Mouse (Mus musculus) hindbrain, postnatal 0 days (tissue): ENCODE data around the gene Ctsd. TPM values are rescaled to one million over a fixed set of nuclear protein-coding genes. Genes with fewer than 3 reads are reported as not detected.

Experiments
- ATAC-seq: fragments of 200-750 bp; cut with Nextera tagmentation; 2 replicates; pipeline ENCODE4 v1.8.0; 2017; ENCODE audit warnings: mild to moderate bottlenecking, moderate TSS enrichment, moderate library complexity
- DNase-seq: peaks from one replicate; pipeline ENCODE4 v3.0.0-alpha.2; 2015; ENCODE audit warnings: low spot score
- H3K27ac ChIP-seq: fragments of 300-500 bp; sonication (generic); 2 replicates; pipeline ENCODE4 v1.5.1; 2014; ENCODE audit warnings: mild to moderate bottlenecking
- H3K27me3 ChIP-seq: fragments of 300-500 bp; sonication (generic); 2 replicates; pipeline ENCODE4 v1.6.1; 2014; ENCODE audit warnings: low read length, mixed read lengths; ENCODE audit not compliant: insufficient read depth
- H3K36me3 ChIP-seq: fragments of 300-500 bp; sonication (generic); 2 replicates; pipeline ENCODE4 v1.6.1; 2014; ENCODE audit warnings: low read length, mixed read lengths; ENCODE audit not compliant: insufficient read depth
- H3K4me1 ChIP-seq: fragments of 300-500 bp; sonication (generic); 2 replicates; pipeline ENCODE4 v1.6.1; 2014; ENCODE audit warnings: antibody characterized with exemption, low read length, mixed read lengths; ENCODE audit not compliant: insufficient read depth
- H3K4me2 ChIP-seq: fragments of 300-500 bp; sonication (generic); 2 replicates; pipeline ENCODE4 v1.6.1; 2014; ENCODE audit warnings: low read depth, mild to moderate bottlenecking, low read length, moderate library complexity, mixed read lengths
- H3K4me3 ChIP-seq: fragments of 300-500 bp; sonication (generic); 2 replicates; pipeline ENCODE4 v1.5.1; 2014; ENCODE audit warnings: low read length
- H3K9ac ChIP-seq: fragments of 300-500 bp; sonication (generic); replicated peaks from 2 replicates; pipeline ENCODE4 v1.6.1; 2014; ENCODE audit warnings: mild to moderate bottlenecking, low read length, moderate library complexity, mixed read lengths
- H3K9me3 ChIP-seq: fragments of 300-500 bp; sonication (generic); 2 replicates; pipeline ENCODE4 v1.6.1; 2016; ENCODE audit warnings: low read length, mixed read lengths
- CTCF ChIP-seq: IDR thresholded peaks from 2 replicates; pipeline ENCODE4 v1.5.1; 2016; ENCODE audit warnings: antibody characterized with exemption, control low read depth, low read depth
- WGBS: fragments of 180-500 bp; shearing (Covaris S2); extraction: QIAGEN DNeasy Blood & Tissue Kit; methylation state at CpG from one replicate; pipeline ENCODE4 v1.1.7; 2014; 5-methylcytosine and 5-hydroxymethylcytosine counted together
- polyA plus RNA-seq: library from polyadenylated mRNA; unstranded; fragments of >200 nt; fragmentation: Nextera tagmentation; extraction: Ambion mirVana; gene quantifications from 2 replicates; pipeline ENCODE4 v1.2.1, GENCODE M21; 2015
- total RNA-seq: library from RNA; depleted of rRNA; stranded (reverse); fragments of >200 nt; gene quantifications from 2 replicates; pipeline ENCODE4 v1.2.3, GENCODE M21; 2014

Gene Ctsd
- total and polyA plus RNA-seq, 2 experiments from 2014 or later: 400 to 755 TPM

- Histone ChIP-seq H3K4me3 (peak overlapping the region; percentile 47), H3K9ac (peak overlapping the region; percentile 57), H3K4me2 (peak overlapping the region; percentile 84), H3K4me1 (0 out of 2 replicates have a peak, but pooled peaks cover 5% of the 10 kb centered on the region), H3K27me3 (peaks cover 14% of the 10 kb centered on the region; the same call in 1 of the 2 replicates), H3K9me3 (no peaks in the 10 kb centered on the region), H3K27ac (no peak overlapping the region), H3K36me3 (peaks cover 11% of the 10 kb centered on the region)
- no peak for TF ChIP-seq CTCF
- WGBS: 1% methylated on average over 62 of the region's 64 CpGs
- ATAC-seq (peak; percentile 33; the same call in 1 of the 2 replicates), DNase-seq (peak; percentile 39)
These were observed 15.8 kb downstream of the Ctsd start for GRCm38 (mm10) chr7:142371768-142372661.

GRCm38 (mm10) chr7:142371398-142371767 lies 16.5 kb downstream of the Ctsd start:
- no peak overlapping the region for H3K27ac ChIP-seq
- H3K27me3 ChIP-seq: peaks cover 14% of the 10 kb centered on the region; the same call in 1 of the 2 replicates
- peak; percentile 24; the same call in 1 of the 2 replicates for ATAC-seq
- no peaks in the 10 kb centered on the region for H3K9me3 ChIP-seq
- peak; percentile 37 for DNase-seq
- 0 out of 2 replicates have a peak, but pooled peaks cover 5% of the 10 kb centered on the region for H3K4me1 ChIP-seq
- peak overlapping the region; percentile 47 for H3K4me3 ChIP-seq
- peak overlapping the region; percentile 84 for H3K4me2 ChIP-seq
- WGBS: 17% methylated on average over 11 of the region's 11 CpGs
- no peak for TF ChIP-seq CTCF
- H3K9ac ChIP-seq: peak overlapping the region; percentile 57; the same call in 1 of the 2 replicates
- H3K36me3 ChIP-seq: peaks cover 7% of the 10 kb centered on the region

GRCm38 (mm10) chr7:142370937-142371336 lies 16.9 kb downstream of the Ctsd start:
- 82% methylated on average over 18 of the region's 18 CpGs for WGBS
- Histone ChIP-seq H3K4me1 (0 out of 2 replicates have a peak, but pooled peaks cover 5% of the 10 kb centered on the region), H3K4me2 (peak overlapping the region; percentile 84), H3K9ac (peak overlapping the region; percentile 57; the same call in 1 of the 2 replicates), H3K27ac (no peak overlapping the region), H3K27me3 (peaks cover 14% of the 10 kb centered on the region; the same call in 1 of the 2 replicates), H3K9me3 (no peaks in the 10 kb centered on the region), H3K36me3 (peaks cover 3% of the 10 kb centered on the region), H3K4me3 (peak overlapping the region; percentile 47)
- DNase-seq (no peak), ATAC-seq (no peak)
- no peak for TF ChIP-seq CTCF

GRCm38 (mm10) chr7:142369820-142370219 lies 18.0 kb downstream of the Ctsd start:
- ATAC-seq (no peak), DNase-seq (no peak)
- Histone ChIP-seq H3K27ac (no peak overlapping the region), H3K9me3 (no peaks in the 10 kb centered on the region), H3K27me3 (peaks cover 14% of the 10 kb centered on the region; the same call in 1 of the 2 replicates), H3K4me2 (no peak overlapping the region), H3K4me1 (0 out of 2 replicates have a peak, but pooled peaks cover 5% of the 10 kb centered on the region), H3K36me3 (no peaks in the 10 kb centered on the region), H3K9ac (no peak overlapping the region), H3K4me3 (no peak overlapping the region)
- TF ChIP-seq CTCF: no peak
- WGBS: 75% methylated on average over 6 of the region's 6 CpGs

GRCm38 (mm10) chr7:142368856-142369255 lies 19.0 kb downstream of the Ctsd start:
- WGBS: 55% methylated on average over 2 of the region's 2 CpGs
- Histone ChIP-seq H3K4me2 (no peak overlapping the region), H3K27me3 (peaks cover 14% of the 10 kb centered on the region; the same call in 1 of the 2 replicates), H3K4me1 (0 out of 2 replicates have a peak, but pooled peaks cover 5% of the 10 kb centered on the region), H3K4me3 (no peak overlapping the region), H3K9ac (no peak overlapping the region), H3K9me3 (no peaks in the 10 kb centered on the region), H3K36me3 (no peaks in the 10 kb centered on the region), H3K27ac (no peak overlapping the region)
- DNase-seq: no peak
- ATAC-seq: no peak
- TF ChIP-seq CTCF: no peak

GRCm38 (mm10) chr7:142363107-142363506 lies 24.7 kb downstream of the Ctsd start:
- ATAC-seq (no peak), DNase-seq (no peak)
- H3K4me3 ChIP-seq: no peak overlapping the region
- no peak for TF ChIP-seq CTCF
- H3K27me3 ChIP-seq: no peaks in the 10 kb centered on the region
- H3K9me3 ChIP-seq: no peaks in the 10 kb centered on the region
- no peaks in the 10 kb centered on the region for H3K4me1 ChIP-seq
- no peaks in the 10 kb centered on the region for H3K36me3 ChIP-seq
- H3K4me2 ChIP-seq: no peak overlapping the region
- WGBS: 82% methylated on average over 4 of the region's 4 CpGs
- no peak overlapping the region for H3K9ac ChIP-seq
- no peak overlapping the region for H3K27ac ChIP-seq
